Mouse (Mus musculus) liver, adult 2 months (tissue): Measurements from ENCODE around the gene Polr3c.

Source experiments
- CTCF ChIP-seq: fragments of 200-500 bp; IDR thresholded peaks from 2 replicates; pipeline ENCODE4 v1.5.1; 2011; ENCODE audit warnings: low read depth, low read length, control low read depth
- POLR2A ChIP-seq: fragments of 200-500 bp; IDR thresholded peaks from 2 replicates; pipeline ENCODE4 v1.6.1; 2011; ENCODE audit warnings: low read length, control low read depth; ENCODE audit not compliant: insufficient read depth; ENCODE audit errors: extremely low read depth

DNA sequence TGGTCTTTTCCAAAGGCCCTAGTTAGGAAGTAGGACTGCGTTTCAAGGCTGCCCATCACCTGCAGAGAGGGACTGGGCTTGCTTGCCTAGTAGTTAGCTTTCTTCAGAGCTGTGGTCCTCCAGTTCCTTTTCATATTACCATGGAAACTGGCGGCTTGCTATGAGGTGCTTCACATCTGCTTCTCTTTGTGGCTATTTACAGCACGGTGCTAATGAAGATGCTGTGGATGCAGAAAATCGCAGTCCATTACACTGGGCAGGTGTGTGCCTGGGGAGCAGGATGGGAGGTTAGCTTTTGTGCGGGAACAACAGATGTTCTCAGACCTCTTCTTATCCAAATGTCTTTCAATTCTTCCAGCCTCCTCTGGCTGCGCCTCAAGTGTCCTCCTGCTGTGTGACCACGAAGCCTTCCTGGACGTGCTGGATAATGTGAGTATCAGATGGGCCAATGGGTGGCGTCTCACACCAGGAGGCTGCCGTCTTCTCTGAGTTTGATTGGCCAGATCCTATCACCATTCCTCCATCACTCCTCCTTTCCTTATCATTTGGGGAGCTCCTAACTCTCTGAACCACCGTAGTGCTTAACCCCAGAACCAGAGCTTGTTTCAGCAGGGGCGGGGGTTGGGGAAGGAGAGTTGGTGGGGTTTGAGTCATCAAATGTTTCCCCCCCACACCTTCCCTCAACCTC is 47.0 kb downstream of the Polr3c start:
- no peak for TF ChIP-seq POLR2A
- TF ChIP-seq CTCF: no peak
